Mouse (Mus musculus): ENCODE results near the gene Tjp1. TPM values are rescaled to one million over a fixed set of nuclear protein-coding genes. Genes with fewer than 3 reads are reported as not detected.
A peak's percentile ranks its signal among the peaks of the same experiment; 100 is the strongest.

Tjp1 gene
- polyA plus RNA-seq, 1 experiment = 19.3 TPM

DNA sequence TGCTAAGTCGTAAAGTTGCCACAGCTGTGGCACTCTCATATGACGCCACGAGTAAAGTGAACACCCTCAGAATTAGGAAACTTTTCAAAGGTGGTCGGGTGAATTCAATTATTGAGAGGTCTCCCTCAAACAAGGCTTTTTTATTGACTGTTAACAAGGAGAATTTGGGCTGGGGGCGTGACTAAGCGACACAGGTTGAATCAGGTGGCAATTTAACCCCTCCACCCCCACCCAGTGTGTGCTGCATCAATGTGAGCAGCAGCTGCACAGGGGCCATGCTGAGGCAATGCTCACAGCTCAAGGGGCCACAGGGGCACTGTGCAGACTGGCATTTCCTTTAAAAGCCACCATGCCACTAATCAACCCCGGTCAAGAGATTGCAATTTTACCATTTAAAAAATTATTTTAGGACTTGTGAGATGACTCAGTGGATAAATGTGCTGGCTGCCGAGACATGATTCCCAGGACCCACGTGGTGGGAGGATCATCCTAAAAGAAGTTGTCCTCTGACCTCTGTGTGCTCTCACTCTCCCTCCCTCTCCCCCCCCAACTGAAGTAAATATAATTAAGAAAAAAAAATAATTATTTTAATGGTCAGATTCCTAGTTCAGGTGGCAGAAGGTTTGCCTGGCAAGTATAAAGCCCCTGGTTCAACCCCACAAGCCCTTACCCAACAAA lies 96.4 kb downstream of the Tjp1 start:
- TF ChIP-seq CTCF (IDR thresholded peaks at IDR 0.05; ENCODE audit: control insufficient read depth, insufficient read depth, insufficient read length) (no peak), FOSL1 (IDR thresholded peaks at IDR 0.05; ENCODE audit: insufficient read depth, low read length, poor library complexity, severe bottlenecking) (no peak), MAX (IDR thresholded peaks at IDR 0.05) (no peak), CEBPB (IDR thresholded peaks at IDR 0.05; ENCODE audit: low read depth) (no peak), MYOG (IDR thresholded peaks at IDR 0.05; ENCODE audit: control insufficient read depth, extremely low read depth, insufficient read length) (no peak), MYOD1 (IDR thresholded peaks at IDR 0.05; ENCODE audit: control insufficient read depth, insufficient read length, low read depth) (peak; percentile 63), USF1 (IDR thresholded peaks at IDR 0.05; ENCODE audit: low read depth) (peak; percentile 66)
- H3K79me2 ChIP-seq (ENCODE audit: control insufficient read depth, insufficient read depth) = no peaks in the 10 kb centered on the region
- no peaks in the 10 kb centered on the region for H3K79me3 ChIP-seq (ENCODE audit: low read depth)
- H3K36me3 ChIP-seq (ENCODE audit: control insufficient read depth, insufficient read depth) = no peaks in the 10 kb centered on the region
- no peaks in the 10 kb centered on the region for H3K27me3 ChIP-seq (ENCODE audit: control insufficient read depth, insufficient read depth, insufficient read length)
- no peak overlapping the region for H3ac ChIP-seq (ENCODE audit: control insufficient read depth, insufficient read length, low read depth)
- H3K4me3 ChIP-seq (ENCODE audit: insufficient read depth, poor library complexity, severe bottlenecking) = no peak overlapping the region

DNA sequence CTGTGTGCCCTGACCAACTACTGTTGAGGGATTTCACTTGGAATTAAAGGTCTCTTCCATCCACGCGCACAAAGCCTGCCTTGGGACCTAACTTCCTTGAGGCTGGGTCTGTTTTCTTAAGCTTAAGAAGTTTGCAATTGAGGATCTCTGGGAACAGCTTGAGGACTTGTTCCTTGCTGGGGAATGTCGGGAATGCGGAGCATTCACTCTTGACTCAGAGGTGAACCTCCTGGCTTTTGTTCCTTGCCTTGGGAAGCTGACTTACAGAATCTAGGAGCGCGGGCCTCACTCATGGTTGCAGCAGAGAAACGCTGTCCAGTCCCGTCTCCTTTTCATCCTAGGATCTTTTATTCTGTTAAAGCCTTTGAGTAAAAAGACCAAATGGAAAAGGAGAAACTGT lies 97.2 kb downstream of the Tjp1 start:
- Histone ChIP-seq H3K36me3 (ENCODE audit: control insufficient read depth, insufficient read depth) (no peaks in the 10 kb centered on the region), H3K79me2 (ENCODE audit: control insufficient read depth, insufficient read depth) (no peaks in the 10 kb centered on the region), H3K27me3 (ENCODE audit: control insufficient read depth, insufficient read depth, insufficient read length) (no peaks in the 10 kb centered on the region), H3K79me3 (ENCODE audit: low read depth) (no peaks in the 10 kb centered on the region), H3K4me3 (ENCODE audit: insufficient read depth, poor library complexity, severe bottlenecking) (no peak overlapping the region), H3ac (ENCODE audit: control insufficient read depth, insufficient read length, low read depth) (no peak overlapping the region)
- TF ChIP-seq USF1 (IDR thresholded peaks at IDR 0.05; ENCODE audit: low read depth) = no peak
- no peak for TF ChIP-seq FOSL1 (IDR thresholded peaks at IDR 0.05; ENCODE audit: insufficient read depth, low read length, poor library complexity, severe bottlenecking)
- no peak for TF ChIP-seq MYOG (IDR thresholded peaks at IDR 0.05; ENCODE audit: control insufficient read depth, extremely low read depth, insufficient read length)
- no peak for TF ChIP-seq CTCF (IDR thresholded peaks at IDR 0.05; ENCODE audit: control insufficient read depth, insufficient read depth, insufficient read length)
- TF ChIP-seq MYOD1 (IDR thresholded peaks at IDR 0.05; ENCODE audit: control insufficient read depth, insufficient read length, low read depth) = no peak
- TF ChIP-seq MAX (IDR thresholded peaks at IDR 0.05) = no peak
- TF ChIP-seq CEBPB (IDR thresholded peaks at IDR 0.05; ENCODE audit: low read depth) = no peak

DNA sequence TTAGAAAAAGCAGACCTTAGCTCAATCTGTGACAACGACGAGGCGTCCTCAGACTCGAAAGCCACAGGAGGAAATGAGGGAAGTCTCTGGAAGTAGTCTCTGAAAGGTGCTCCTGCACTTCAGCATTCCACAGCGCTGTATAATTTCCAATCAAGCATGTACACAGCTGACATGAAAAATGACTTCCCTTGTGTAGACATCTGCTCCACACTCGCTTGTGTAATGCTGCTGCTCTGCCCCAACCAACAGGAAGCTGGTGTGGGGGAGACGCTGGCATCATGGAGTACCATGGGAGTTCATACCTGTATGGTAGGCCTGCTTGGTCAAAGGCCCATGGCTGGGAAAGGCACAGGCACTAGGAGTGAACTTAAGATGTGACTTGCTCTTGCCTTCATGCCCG lies 103.1 kb downstream of the Tjp1 start:
- Histone ChIP-seq H3K27me3 (ENCODE audit: control insufficient read depth, insufficient read depth, insufficient read length) (no peaks in the 10 kb centered on the region), H3K36me3 (ENCODE audit: control insufficient read depth, insufficient read depth) (no peaks in the 10 kb centered on the region), H3K79me3 (ENCODE audit: low read depth) (no peaks in the 10 kb centered on the region), H3ac (ENCODE audit: control insufficient read depth, insufficient read length, low read depth) (no peak overlapping the region), H3K79me2 (ENCODE audit: control insufficient read depth, insufficient read depth) (no peaks in the 10 kb centered on the region), H3K4me3 (ENCODE audit: insufficient read depth, poor library complexity, severe bottlenecking) (no peak overlapping the region)
- TF ChIP-seq CEBPB (IDR thresholded peaks at IDR 0.05; ENCODE audit: low read depth) = no peak
- no peak for TF ChIP-seq FOSL1 (IDR thresholded peaks at IDR 0.05; ENCODE audit: insufficient read depth, low read length, poor library complexity, severe bottlenecking)
- no peak for TF ChIP-seq MYOD1 (IDR thresholded peaks at IDR 0.05; ENCODE audit: control insufficient read depth, insufficient read length, low read depth)
- no peak for TF ChIP-seq MAX (IDR thresholded peaks at IDR 0.05)
- TF ChIP-seq MYOG (IDR thresholded peaks at IDR 0.05; ENCODE audit: control insufficient read depth, extremely low read depth, insufficient read length) = no peak
- no peak for TF ChIP-seq USF1 (IDR thresholded peaks at IDR 0.05; ENCODE audit: low read depth)
- no peak for TF ChIP-seq CTCF (IDR thresholded peaks at IDR 0.05; ENCODE audit: control insufficient read depth, insufficient read depth, insufficient read length)

DNA sequence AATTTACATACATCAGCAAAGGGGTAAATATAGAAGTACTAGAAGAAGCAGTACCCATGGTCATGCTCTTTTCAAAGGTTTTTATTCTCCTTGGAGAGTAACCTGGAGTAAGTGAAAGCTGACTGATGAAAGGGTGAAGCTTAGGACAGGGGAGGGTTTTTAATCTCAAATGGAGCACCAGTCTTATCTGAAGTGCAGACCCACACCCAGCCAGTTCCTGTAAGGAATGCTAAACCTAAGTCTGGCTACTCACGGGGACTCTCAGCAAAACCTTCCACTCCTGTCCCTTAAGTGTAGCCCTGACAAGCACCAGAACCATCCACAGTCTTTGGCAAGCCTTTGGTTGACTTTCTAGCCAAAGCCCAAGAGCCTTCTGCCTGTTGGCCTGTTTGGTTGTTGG lies 105.1 kb downstream of the Tjp1 start:
- Histone ChIP-seq H3K79me2 (ENCODE audit: control insufficient read depth, insufficient read depth) (no peaks in the 10 kb centered on the region), H3K4me3 (ENCODE audit: insufficient read depth, poor library complexity, severe bottlenecking) (no peak overlapping the region), H3ac (ENCODE audit: control insufficient read depth, insufficient read length, low read depth) (no peak overlapping the region), H3K27me3 (ENCODE audit: control insufficient read depth, insufficient read depth, insufficient read length) (no peaks in the 10 kb centered on the region), H3K36me3 (ENCODE audit: control insufficient read depth, insufficient read depth) (no peaks in the 10 kb centered on the region), H3K79me3 (ENCODE audit: low read depth) (no peaks in the 10 kb centered on the region)
- TF ChIP-seq USF1 (IDR thresholded peaks at IDR 0.05; ENCODE audit: low read depth) (no peak), CTCF (IDR thresholded peaks at IDR 0.05; ENCODE audit: control insufficient read depth, insufficient read depth, insufficient read length) (no peak), MYOD1 (IDR thresholded peaks at IDR 0.05; ENCODE audit: control insufficient read depth, insufficient read length, low read depth) (no peak), CEBPB (IDR thresholded peaks at IDR 0.05; ENCODE audit: low read depth) (no peak), MAX (IDR thresholded peaks at IDR 0.05) (no peak), FOSL1 (IDR thresholded peaks at IDR 0.05; ENCODE audit: insufficient read depth, low read length, poor library complexity, severe bottlenecking) (no peak), MYOG (IDR thresholded peaks at IDR 0.05; ENCODE audit: control insufficient read depth, extremely low read depth, insufficient read length) (no peak)

DNA sequence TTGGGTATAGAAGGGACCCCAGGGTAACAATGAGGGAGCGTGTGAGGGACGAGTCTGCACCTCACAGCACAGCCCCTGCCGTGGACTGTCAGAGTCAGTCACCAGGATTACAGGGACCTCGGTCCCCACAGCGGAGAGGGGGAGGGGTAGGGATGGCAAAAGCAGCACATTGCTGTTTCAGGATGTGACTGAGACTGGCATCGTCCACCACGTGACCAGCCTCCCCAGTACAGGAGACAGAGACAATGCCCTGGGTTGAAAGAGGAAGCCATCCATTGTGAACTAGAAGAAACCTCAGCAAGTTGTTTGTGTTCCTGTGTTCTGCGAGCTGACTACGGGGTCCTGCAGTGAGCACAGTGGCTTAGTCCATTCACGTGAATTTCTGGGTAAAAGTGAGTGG lies 106.1 kb downstream of the Tjp1 start:
- no peak overlapping the region for H3K4me3 ChIP-seq (ENCODE audit: insufficient read depth, poor library complexity, severe bottlenecking)
- H3K79me2 ChIP-seq (ENCODE audit: control insufficient read depth, insufficient read depth) = no peaks in the 10 kb centered on the region
- no peaks in the 10 kb centered on the region for H3K36me3 ChIP-seq (ENCODE audit: control insufficient read depth, insufficient read depth)
- no peak overlapping the region for H3ac ChIP-seq (ENCODE audit: control insufficient read depth, insufficient read length, low read depth)
- H3K27me3 ChIP-seq (ENCODE audit: control insufficient read depth, insufficient read depth, insufficient read length) = no peaks in the 10 kb centered on the region
- no peak for TF ChIP-seq MYOG (IDR thresholded peaks at IDR 0.05; ENCODE audit: control insufficient read depth, extremely low read depth, insufficient read length)
- no peak for TF ChIP-seq MYOD1 (IDR thresholded peaks at IDR 0.05; ENCODE audit: control insufficient read depth, insufficient read length, low read depth)
- TF ChIP-seq USF1 (IDR thresholded peaks at IDR 0.05; ENCODE audit: low read depth) = peak; percentile 12
- TF ChIP-seq FOSL1 (IDR thresholded peaks at IDR 0.05; ENCODE audit: insufficient read depth, low read length, poor library complexity, severe bottlenecking) = no peak
- TF ChIP-seq CEBPB (IDR thresholded peaks at IDR 0.05; ENCODE audit: low read depth) = no peak
- TF ChIP-seq MAX (IDR thresholded peaks at IDR 0.05) = no peak
- no peak for TF ChIP-seq CTCF (IDR thresholded peaks at IDR 0.05; ENCODE audit: control insufficient read depth, insufficient read depth, insufficient read length)
- H3K79me3 ChIP-seq (ENCODE audit: low read depth) = no peaks in the 10 kb centered on the region
